Mouse (Mus musculus) spleen, postnatal 0 days (tissue): ENCODE data around the gene Gm10181. TPM values are rescaled to one million over a fixed set of nuclear protein-coding genes. Genes with fewer than 3 reads are reported as not detected.

Experiments used
- polyA plus RNA-seq: library from polyadenylated mRNA; unstranded; fragments of >200 nt; fragmentation: Nextera tagmentation; extraction: Ambion mirVana; gene quantifications from 2 replicates; pipeline ENCODE4 v1.2.1, GENCODE M21; 2015

The Gm10181 gene
- polyA plus RNA-seq = not detected in 2 replicates

DNA sequence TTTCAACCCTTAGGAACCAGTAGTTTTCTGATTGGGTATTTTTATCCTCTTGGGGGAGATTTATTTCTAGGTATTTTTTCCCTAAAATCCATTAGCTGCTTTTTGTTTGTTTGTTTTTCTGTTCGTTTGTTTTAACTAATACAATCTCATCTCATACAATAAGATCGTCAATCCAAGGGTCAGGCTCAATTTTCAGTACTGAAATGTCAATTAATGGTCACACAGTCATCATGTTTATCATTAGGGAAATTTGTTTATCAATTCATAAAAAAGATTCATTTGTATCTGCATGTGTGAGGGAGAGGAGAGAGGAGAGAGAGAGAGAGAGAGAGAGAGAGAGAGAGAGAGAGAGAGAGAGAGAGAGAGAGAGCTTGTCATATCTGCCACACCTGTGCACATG is at the start of gene Gm10181:
Gene Gm10181, plus strand, starts transcription at position 301 of the 400 bp plus-strand sequence.

Other genes with a start within 250 kb of the Gm10181 start
- gene Herpud2, start 62.4 kb downstream of the Gm10181 start, polyA plus RNA-seq = 20.6 and 21.9 TPM in 2 replicates
- 150 and 157 TPM in 2 replicates for gene Sept7, start 163.0 kb downstream of the Gm10181 start, polyA plus RNA-seq